In the genomic region with DNA sequence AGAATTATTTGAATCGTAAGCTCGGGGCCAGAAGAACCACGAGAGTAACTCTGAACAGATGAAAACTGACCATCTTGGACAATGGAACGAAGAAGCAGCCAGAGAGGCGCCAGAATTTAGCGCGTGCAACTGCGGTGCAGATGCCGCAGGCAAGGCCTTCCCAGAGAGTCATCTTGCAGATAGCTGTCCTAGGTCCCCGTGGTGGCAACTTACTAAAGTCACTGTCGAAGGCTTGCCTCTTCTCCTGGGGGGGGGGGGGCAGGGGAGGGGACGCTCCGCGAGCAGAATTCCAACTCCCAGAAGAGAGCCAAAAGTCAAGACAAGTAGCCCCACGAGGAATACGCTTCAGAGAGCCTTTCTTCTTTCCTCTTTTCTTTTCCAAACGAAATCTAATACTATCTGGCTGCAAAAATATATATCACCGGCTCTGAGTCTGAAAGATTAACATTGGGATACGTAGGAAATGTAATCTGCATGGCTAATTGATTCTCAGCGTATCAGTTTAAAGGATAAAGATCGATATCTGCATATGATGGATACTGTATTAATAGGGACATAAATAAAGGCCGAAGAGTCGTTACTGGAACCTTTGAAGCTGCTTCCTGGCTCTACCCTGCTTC, we compare ENCODE assay signal across 12 mouse cellular contexts. TPM values are rescaled to one million over a fixed set of nuclear protein-coding genes. Genes with fewer than 3 reads are reported as not detected.
DNase-seq lines count a peak whose midpoint lies in the region; ATAC-seq and TF ChIP-seq lines count a peak whose summit lies in the region.
"Had no signal": no experiment of that assay in that cellular context is flagged by ENCODE, and none has a peak within 500 bp of the region (broad histone marks: within the 10 kb centered on the region; RNA-seq: fewer than 3 reads in every experiment).

No protein-coding gene starts in this region.

- H3K27me3 ChIP-seq in heart, postnatal 0 days (ENCODE audit: control insufficient read depth, insufficient read depth, low read length) = peaks cover 97% of the 10 kb centered on the region
- H3K27me3 ChIP-seq in embryonic facial prominence, embryonic 10.5 days (replicated peaks; ENCODE audit: low read depth, poor library complexity, severe bottlenecking) = peaks cover 99% of the 10 kb centered on the region
- peaks cover 50% of the 10 kb centered on the region for H3K27me3 ChIP-seq in hindbrain, postnatal 0 days (ENCODE audit: insufficient read depth, low read length)
- peaks cover 89% of the 10 kb centered on the region for H3K27me3 ChIP-seq in neural tube, embryonic 11.5 days (ENCODE audit: control insufficient read depth, insufficient read depth, low read length)
- H3K27me3 ChIP-seq: CH12.LX had no signal

- H3K4me3 ChIP-seq in heart, postnatal 0 days (ENCODE audit: low read depth, low read length) = peak overlapping the region; percentile 64
- peak overlapping the region; percentile 47 for H3K4me3 ChIP-seq in embryonic facial prominence, embryonic 10.5 days
- peak overlapping the region; percentile 41; the same call in 1 of the 2 replicates for H3K4me3 ChIP-seq in hindbrain, postnatal 0 days (ENCODE audit: low read length)
- H3K4me3 ChIP-seq in neural tube, embryonic 11.5 days (ENCODE audit: low read depth, low read length) = peak overlapping the region; percentile 19

- no peak overlapping the region for H3K27ac ChIP-seq in heart, postnatal 0 days (ENCODE audit: low read depth)
- no peak overlapping the region for H3K27ac ChIP-seq in embryonic facial prominence, embryonic 10.5 days (replicated peaks)
- H3K27ac ChIP-seq in hindbrain, postnatal 0 days = peak overlapping the region; percentile 26; the same call in 1 of the 2 replicates
- peak overlapping the region; percentile 44; the same call in 1 of the 2 replicates for H3K27ac ChIP-seq in neural tube, embryonic 11.5 days (ENCODE audit: low read depth, low read length)
- H3K27ac ChIP-seq: kidney, postnatal 0 days had no signal

- no peak for DNase-seq in heart, postnatal 0 days (ENCODE audit: low spot score)
- no peak for DNase-seq in heart, adult 9 months (ENCODE audit: low spot score in 2 of 2)
- DNase-seq in embryonic facial prominence, embryonic 10.5 days (ENCODE audit: low spot score) = peak; percentile 61
- DNase-seq in hindbrain, postnatal 0 days (ENCODE audit: low spot score) = peak; percentile 49
- DNase-seq in neural tube, embryonic 11.5 days (ENCODE audit: low spot score) = no peak
- no peak for DNase-seq in kidney, adult 8-10 months
- DNase-seq in left cerebral cortex, postnatal 25 days (ENCODE audit: low spot score in 2 of 2) = no peak
- DNase-seq: left cerebral cortex, postnatal 4 days; lung, postnatal 14 days had no signal

- TF ChIP-seq EP300 in heart, postnatal 0 days (IDR thresholded peaks at IDR 0.05; ENCODE audit: low read depth) = no peak

- H3K4me1 ChIP-seq in heart, postnatal 0 days (ENCODE audit: control insufficient read depth, insufficient read depth) = peaks cover 11% of the 10 kb centered on the region; the same call in 1 of the 2 replicates
- H3K4me1 ChIP-seq in embryonic facial prominence, embryonic 10.5 days = peaks cover 35% of the 10 kb centered on the region
- no peaks in the 10 kb centered on the region for H3K4me1 ChIP-seq in hindbrain, postnatal 0 days (ENCODE audit: insufficient read depth, low read length)
- peaks cover 18% of the 10 kb centered on the region for H3K4me1 ChIP-seq in neural tube, embryonic 11.5 days (ENCODE audit: control insufficient read depth, insufficient read depth, low read length)

- no peaks in the 10 kb centered on the region for H3K9me3 ChIP-seq in heart, postnatal 0 days (replicated peaks; ENCODE audit: control insufficient read depth, low read length)
- H3K9me3 ChIP-seq in embryonic facial prominence, embryonic 10.5 days = no peaks in the 10 kb centered on the region
- no peaks in the 10 kb centered on the region for H3K9me3 ChIP-seq in hindbrain, postnatal 0 days (ENCODE audit: low read length)
- no peaks in the 10 kb centered on the region for H3K9me3 ChIP-seq in neural tube, embryonic 11.5 days (ENCODE audit: control insufficient read depth, low read length)

- H3K4me2 ChIP-seq in heart, postnatal 0 days (ENCODE audit: low read depth, low read length) = peak overlapping the region; percentile 73; the same call in 1 of the 2 replicates
- H3K4me2 ChIP-seq in hindbrain, postnatal 0 days (ENCODE audit: low read depth, low read length) = peak overlapping the region; percentile 62
- H3K4me2 ChIP-seq in neural tube, embryonic 11.5 days (ENCODE audit: low read depth) = peak overlapping the region; percentile 61

- intact Hi-C loops in left cerebral cortex, postnatal 25 days (cut with DNase I) = loop anchor here (5.0 kb wide), 1 partner anchor 60 kb away; no protein-coding TSS in a partner anchor

- H3K9ac ChIP-seq in heart, postnatal 0 days (replicated peaks; ENCODE audit: low read depth, low read length) = no peak overlapping the region
- H3K9ac ChIP-seq in hindbrain, postnatal 0 days (replicated peaks; ENCODE audit: low read length) = peak overlapping the region; percentile 46; the same call in 1 of the 2 replicates
- peak overlapping the region; percentile 52 for H3K9ac ChIP-seq in neural tube, embryonic 11.5 days (ENCODE audit: low read length)

- no peak for TF ChIP-seq CTCF in heart, postnatal 0 days (IDR thresholded peaks at IDR 0.05; ENCODE audit: low read depth)
- TF ChIP-seq CTCF in hindbrain, postnatal 0 days (IDR thresholded peaks at IDR 0.05; ENCODE audit: low read depth) = no peak

- no peaks in the 10 kb centered on the region for H3K36me3 ChIP-seq in heart, postnatal 0 days (replicated peaks; ENCODE audit: control insufficient read depth, insufficient read depth, low read length)
- no peaks in the 10 kb centered on the region for H3K36me3 ChIP-seq in embryonic facial prominence, embryonic 10.5 days (replicated peaks)
- H3K36me3 ChIP-seq in hindbrain, postnatal 0 days (ENCODE audit: insufficient read depth, low read length) = no peaks in the 10 kb centered on the region
- H3K36me3 ChIP-seq in neural tube, embryonic 11.5 days (ENCODE audit: control insufficient read depth, insufficient read depth, low read length) = no peaks in the 10 kb centered on the region

- ATAC-seq in heart, postnatal 0 days (ENCODE audit: insufficient read depth, low read depth) = no peak
- ATAC-seq in hindbrain, postnatal 0 days = no peak
- ATAC-seq in neural tube, embryonic 11.5 days (ENCODE audit: insufficient read depth, low FRiP score, low TSS enrichment) = no peak
- ATAC-seq in frontal cortex, adult (ENCODE audit: low TSS enrichment) = no peak

- WGBS in heart, postnatal 0 days = 4% methylated on average over 23 of the region's 23 CpGs
- WGBS in embryonic facial prominence, embryonic 10.5 days = under 1% methylated on average over 23 of the region's 23 CpGs
- WGBS in hindbrain, postnatal 0 days = 4% methylated on average over 20 of the region's 23 CpGs
- WGBS in neural tube, embryonic 11.5 days = 2% methylated on average over 22 of the region's 23 CpGs

RNA-seq across cellular contexts. Expression of gene Pax3, which starts 5.6 kb away (rescaled TPM):
- not detected in 2 replicates for total RNA-seq in heart, postnatal 0 days (2014; rRNA removed; ENCODE audit: low replicate concordance)
- polyA plus RNA-seq in heart, postnatal 0 days (2015; fragmentation: Nextera tagmentation; extraction: Ambion mirVana) = 0.04 and 0.05 TPM in 2 replicates
- polyA plus RNA-seq in embryonic facial prominence, embryonic 10.5 days (2016; fragmentation: Nextera tagmentation; extraction: Ambion mirVana) = 16.6 and 17.7 TPM in 2 replicates
- total RNA-seq in hindbrain, postnatal 0 days (2014; rRNA removed) = 8.0 and 11.9 TPM in 2 replicates
- polyA plus RNA-seq in hindbrain, postnatal 0 days (2015; fragmentation: Nextera tagmentation; extraction: Ambion mirVana) = 14.0 and 14.5 TPM in 2 replicates
- polyA plus RNA-seq in neural tube, embryonic 11.5 days (2014; fragmentation: Nextera tagmentation; extraction: Ambion mirVana) = 36.2 and 42.8 TPM in 2 replicates
- total RNA-seq in left cerebral cortex, postnatal 25 days (2021) = not detected
- total RNA-seq: left cerebral cortex, postnatal 4 days had no signal
- polyA plus RNA-seq: kidney, postnatal 0 days had no signal

Comparison
In these comparisons a context has a peak if more than half of its experiments do, and no peak if none do; other contexts are left out.
1. DNase-seq: peak in embryonic facial prominence, embryonic 10.5 days (single experiment) and hindbrain, postnatal 0 days (single experiment); none in heart, postnatal 0 days (single experiment), heart, adult 9 months (0 of 2), neural tube, embryonic 11.5 days (single experiment), kidney, adult 8-10 months (0 of 2) and left cerebral cortex, postnatal 25 days (0 of 2).
2. H3K27ac ChIP-seq: peak in hindbrain, postnatal 0 days (single experiment) and neural tube, embryonic 11.5 days (single experiment); none in heart, postnatal 0 days (single experiment) and embryonic facial prominence, embryonic 10.5 days (single experiment).
3. RNA of gene Pax3, which starts 5.6 kb away (polyA plus RNA-seq): 36.2 to 42.8 TPM in neural tube, embryonic 11.5 days, 16.6 to 17.7 TPM in embryonic facial prominence, embryonic 10.5 days and 14.0 to 14.5 TPM in hindbrain, postnatal 0 days; 0.04 to 0.05 TPM in heart, postnatal 0 days; every median in the first group is over 10 times any median in the second.
4. Peak in every context shown above with its lines, with median percentiles within 50 percentile points of each other: H3K4me2 ChIP-seq and H3K4me3 ChIP-seq.